Comparison of ENCODE assay signal across 16 mouse cellular contexts in the genomic region with DNA sequence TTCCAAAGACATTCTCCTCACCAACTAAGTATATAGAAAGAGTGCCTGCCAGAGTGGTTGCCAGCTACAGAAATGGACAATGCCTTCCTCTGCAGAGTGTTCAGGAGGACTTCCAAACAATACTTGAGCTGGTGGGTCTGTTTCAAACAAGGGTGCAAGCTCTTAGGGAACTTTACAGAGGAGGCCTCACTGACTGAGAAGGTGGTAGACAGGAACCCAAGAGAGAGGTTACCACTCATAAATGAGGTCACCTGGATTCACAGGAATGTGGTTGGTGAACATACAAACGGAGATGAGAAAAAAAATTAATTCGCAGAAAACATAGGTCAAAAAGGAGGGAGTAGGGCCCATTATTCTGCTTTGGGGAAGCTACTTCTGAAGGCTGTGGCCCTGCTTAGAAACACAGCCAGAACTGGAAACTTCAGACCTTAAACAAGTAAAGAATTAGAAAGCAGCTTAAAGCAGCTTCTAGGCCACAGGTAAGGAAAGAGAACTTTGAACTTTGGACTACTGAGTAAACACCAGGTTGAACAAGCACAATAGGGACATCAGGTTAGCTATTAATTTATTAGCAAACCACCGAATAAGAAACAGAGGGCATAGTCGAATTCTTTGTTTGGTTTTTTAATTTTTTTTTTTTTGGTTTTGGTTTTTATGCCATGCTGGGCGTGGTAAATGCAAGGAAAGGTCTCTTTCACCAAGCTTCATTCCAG.
DNase-seq lines count a peak whose midpoint lies in the region; ATAC-seq lines count a peak whose summit lies in the region.
"Had no signal": no experiment of that assay in that cellular context is flagged by ENCODE, and none has a peak within 500 bp of the region (broad histone marks: within the 10 kb centered on the region; RNA-seq: fewer than 3 reads in every experiment).

No protein-coding gene starts in this region.

- H3K27ac ChIP-seq in liver, embryonic 16.5 days (ENCODE audit: low read length): peak overlapping the region; percentile 66
- H3K27ac ChIP-seq in heart, embryonic 11.5 days (ENCODE audit: low read depth, low read length): no peak overlapping the region
- H3K27ac ChIP-seq: gastrocnemius, adult 2 months; heart, embryonic 10.5 days; macrophage had no signal

- WGBS in liver, embryonic 16.5 days (ENCODE audit: insufficient replicate concordance): 48% methylated on average over 5 of the region's 5 CpGs
- 74% methylated on average over 5 of the region's 5 CpGs for WGBS in heart, embryonic 11.5 days (ENCODE audit: insufficient replicate concordance)

- H3K9me3 ChIP-seq in liver, embryonic 16.5 days (replicated peaks; ENCODE audit: control insufficient read depth, low read length): no peaks in the 10 kb centered on the region
- no peaks in the 10 kb centered on the region for H3K9me3 ChIP-seq in heart, embryonic 11.5 days (replicated peaks; ENCODE audit: control insufficient read depth, low read length)
- H3K9me3 ChIP-seq: heart, embryonic 10.5 days had no signal

- no peaks in the 10 kb centered on the region for H3K36me3 ChIP-seq in liver, embryonic 16.5 days (ENCODE audit: control insufficient read depth, insufficient read depth)
- H3K36me3 ChIP-seq in heart, embryonic 11.5 days (ENCODE audit: control insufficient read depth, insufficient read depth, low read length): no peaks in the 10 kb centered on the region
- H3K36me3 ChIP-seq: heart, embryonic 10.5 days had no signal

- peak; percentile 73 for DNase-seq in kidney, adult 9 months
- DNase-seq in kidney, postnatal 4 days: no peak
- peak; percentile 13 for DNase-seq in kidney, postnatal 14 days
- peak; percentile 37 for DNase-seq in yolk sac, embryonic 10.5 days (ENCODE audit: low spot score)
- no peak for DNase-seq in cerebellum, adult 18-20 months
- DNase-seq in left cerebral cortex, adult 18-20 months (ENCODE audit: low spot score in 2 of 2): no peak
- DNase-seq: cerebellum, adult 2 months; gastrocnemius, adult 2 months; heart, postnatal 10 days; lung, embryonic 14.5 days had no signal

- no peak overlapping the region for H3K4me2 ChIP-seq in liver, embryonic 16.5 days (ENCODE audit: low read depth, low read length)
- H3K4me2 ChIP-seq in heart, embryonic 11.5 days: no peak overlapping the region
- H3K4me2 ChIP-seq: lung, embryonic 14.5 days; midbrain, embryonic 11.5 days had no signal

- H3K9ac ChIP-seq in liver, embryonic 16.5 days (ENCODE audit: low read depth, low read length): no peak overlapping the region
- no peak overlapping the region for H3K9ac ChIP-seq in heart, embryonic 11.5 days (ENCODE audit: low read depth, low read length)
- H3K9ac ChIP-seq: lung, embryonic 14.5 days had no signal

- peak; percentile 75 for ATAC-seq in liver, embryonic 16.5 days (ENCODE audit: low read depth)
- ATAC-seq in heart, embryonic 11.5 days (replicated peaks; ENCODE audit: insufficient number of reproducible peaks, low FRiP score, low TSS enrichment): no peak

- no peaks in the 10 kb centered on the region for H3K27me3 ChIP-seq in liver, embryonic 16.5 days (ENCODE audit: control insufficient read depth, insufficient read depth, low read depth, low read length)
- H3K27me3 ChIP-seq in heart, embryonic 11.5 days (ENCODE audit: control insufficient read depth, insufficient read depth, low read length): no peaks in the 10 kb centered on the region
- H3K27me3 ChIP-seq: CH12.LX had no signal

- no peak overlapping the region for H3K4me3 ChIP-seq in liver, embryonic 16.5 days (ENCODE audit: low read depth, low read length)
- H3K4me3 ChIP-seq in heart, embryonic 11.5 days (ENCODE audit: low read depth, low read length): no peak overlapping the region
- H3K4me3 ChIP-seq: gastrocnemius, adult 2 months; heart, embryonic 10.5 days had no signal

- H3K4me1 ChIP-seq in liver, embryonic 16.5 days (ENCODE audit: control insufficient read depth, low read depth, low read length): no peaks in the 10 kb centered on the region; the same call in 1 of the 2 replicates
- H3K4me1 ChIP-seq in heart, embryonic 11.5 days (ENCODE audit: control insufficient read depth, insufficient read depth, low read length): peaks cover 6% of the 10 kb centered on the region; the same call in 1 of the 2 replicates

Comparison
In these comparisons a context has a peak if more than half of its experiments do, and no peak if none do; other contexts are left out.
1. DNase-seq: peak in kidney, adult 9 months (single experiment), kidney, postnatal 14 days (single experiment) and yolk sac, embryonic 10.5 days (single experiment); none in kidney, postnatal 4 days (0 of 2), cerebellum, adult 18-20 months (0 of 2) and left cerebral cortex, adult 18-20 months (0 of 2).